Mouse (Mus musculus) bone marrow macrophage, adult 2 months (primary cell): ENCODE measurements around the gene Hsf2. TPM values are rescaled to one million over a fixed set of nuclear protein-coding genes. Genes with fewer than 3 reads are reported as not detected.
"Not testable (repeated sequence)": the region's sequence is repeated elsewhere in the genome, so short reads cannot be mapped to it uniquely, and the experiment has no call there.

Source experiments
- H3K27ac ChIP-seq: 2 replicates; pipeline ENCODE4 v1.5.1; 2012; ENCODE audit warnings: low read depth, low read length; ENCODE audit not compliant: insufficient read depth
- H3K4me1 ChIP-seq: 2 replicates; pipeline ENCODE4 v1.6.1; 2012; ENCODE audit warnings: low read length; ENCODE audit not compliant: control insufficient read depth, insufficient read depth
- H3K4me3 ChIP-seq: 2 replicates; pipeline ENCODE4 v1.5.1; 2012; ENCODE audit warnings: mild to moderate bottlenecking, low read length, moderate library complexity; ENCODE audit not compliant: insufficient read depth
- CTCF ChIP-seq: IDR thresholded peaks from 2 replicates; pipeline ENCODE4 v1.5.1; 2012; ENCODE audit warnings: low read depth, mild to moderate bottlenecking, low read length, moderate library complexity
- POLR2A ChIP-seq: IDR thresholded peaks from 2 replicates; pipeline ENCODE4 v1.6.1; 2012; ENCODE audit warnings: mild to moderate bottlenecking, low read depth, low read length, borderline replicate concordance
- polyA plus RNA-seq: library from polyadenylated mRNA; stranded (reverse); fragments of >200 nt; gene quantifications from 2 replicates; pipeline ENCODE4 v1.2.4, GENCODE M21; 2012; ENCODE audit not compliant: missing spikeins, insufficient read depth, insufficient read length

Hsf2 gene
- polyA plus RNA-seq: 22.4 and 25.5 TPM in 2 replicates

DNA sequence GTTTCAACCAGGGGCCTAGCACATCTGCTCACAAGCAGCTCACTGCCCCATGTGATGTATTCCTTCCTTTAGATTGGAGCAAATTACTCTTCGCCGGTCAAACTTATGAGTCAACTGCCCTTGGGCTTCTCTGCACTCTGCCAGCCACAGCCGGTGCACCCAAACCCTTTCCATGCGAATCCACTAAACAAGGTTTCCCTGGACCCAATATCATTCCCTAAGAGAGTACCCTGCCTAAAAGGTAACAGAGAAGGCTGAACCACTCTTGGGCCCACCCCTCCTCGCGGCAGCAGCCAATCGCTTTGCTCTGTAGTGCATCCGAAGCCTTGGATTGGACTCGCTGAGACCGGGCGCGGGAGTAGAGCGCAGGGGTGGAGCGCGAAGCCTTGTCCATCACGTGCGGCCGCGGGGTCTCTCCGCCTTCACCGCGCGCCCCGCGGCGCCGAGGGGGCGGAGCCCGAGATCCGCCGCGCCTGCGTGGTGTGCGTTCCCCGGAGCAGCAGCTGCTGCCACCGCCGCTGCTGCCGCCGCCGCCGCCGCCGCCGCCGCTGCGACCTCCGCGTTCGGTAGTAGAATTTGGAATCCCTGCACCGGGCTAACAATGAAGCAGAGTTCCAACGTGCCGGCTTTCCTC is at the start of gene Hsf2:
TSS of gene Hsf2 (plus strand) at position 478 of the 634 bp plus-strand sequence.
- H3K4me1 ChIP-seq: peaks cover 11% of the 10 kb centered on the region
- peak within 1 kb of the TSS; percentile 56 for H3K27ac ChIP-seq
- H3K4me3 ChIP-seq: peak within 1 kb of the TSS; percentile 86
- TF ChIP-seq CTCF (no peak), POLR2A (no peak)

DNA sequence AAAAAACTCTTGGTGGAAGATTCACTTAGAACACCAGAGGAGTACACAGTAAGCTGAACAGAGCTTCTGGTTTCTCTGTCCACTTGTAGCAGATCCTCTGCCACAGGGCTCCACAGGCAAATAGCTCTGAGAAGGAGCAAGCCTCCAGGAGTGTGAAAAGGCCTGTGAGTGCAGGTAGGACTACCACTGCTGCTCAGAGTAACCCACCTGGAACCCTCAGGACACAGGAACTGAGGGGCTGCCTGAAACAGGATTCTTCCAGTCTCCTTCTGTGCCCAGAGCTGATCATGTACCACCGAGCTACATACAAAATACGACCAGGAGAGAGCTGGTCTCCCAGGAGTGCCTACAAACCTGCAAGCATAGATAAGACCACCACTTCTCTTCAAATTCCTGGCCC is 48.3 kb upstream of the Hsf2 start:
- no peaks in the 10 kb centered on the region for H3K4me1 ChIP-seq
- H3K4me3 ChIP-seq: no peak overlapping the region
- TF ChIP-seq CTCF (no peak), POLR2A (no peak)
- no peak overlapping the region for H3K27ac ChIP-seq

DNA sequence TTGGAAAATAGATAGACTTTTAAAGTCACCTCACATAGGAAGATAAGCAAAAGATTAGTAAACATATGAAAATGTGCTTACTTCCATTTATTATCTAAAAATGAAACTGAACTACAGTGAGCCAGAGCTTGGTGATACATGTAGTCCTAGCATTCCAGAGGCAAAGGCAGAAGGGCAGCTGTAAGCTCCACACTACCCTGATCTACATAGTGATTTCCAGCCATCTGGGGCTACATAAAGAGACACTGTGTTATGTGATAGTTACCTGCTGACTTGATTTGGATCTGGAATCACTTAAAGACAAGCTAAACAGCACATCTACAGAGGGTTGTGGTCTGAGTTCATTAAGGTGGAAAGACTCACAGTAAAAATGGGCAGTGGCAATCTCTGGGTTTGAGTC is 45.1 kb upstream of the Hsf2 start:
- Histone ChIP-seq H3K4me3 (no peak overlapping the region), H3K4me1 (no peaks in the 10 kb centered on the region), H3K27ac (no peak overlapping the region)
- TF ChIP-seq CTCF: no peak
- no peak for TF ChIP-seq POLR2A

DNA sequence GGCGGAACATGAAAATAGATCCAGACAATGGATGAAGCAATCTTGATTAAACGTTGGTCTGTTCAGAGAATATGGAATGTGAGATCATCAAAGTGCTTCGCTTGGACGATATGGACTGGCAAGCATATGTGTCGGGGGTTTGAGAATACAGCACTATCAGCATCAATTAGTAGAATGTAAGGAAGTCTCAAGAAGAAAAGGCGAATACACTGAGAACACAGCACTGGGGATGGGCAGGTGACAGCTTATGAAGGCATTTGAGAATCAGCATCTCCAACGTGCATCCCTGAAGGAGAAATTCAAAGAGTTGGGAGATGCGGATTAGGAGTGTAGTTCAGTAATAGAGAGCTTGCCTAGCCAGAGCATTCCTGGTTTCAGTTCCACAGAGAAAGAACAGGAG is 41.8 kb upstream of the Hsf2 start:
- no peak for TF ChIP-seq POLR2A
- no peak for TF ChIP-seq CTCF
- Histone ChIP-seq H3K27ac (no peak overlapping the region), H3K4me3 (no peak overlapping the region), H3K4me1 (no peaks in the 10 kb centered on the region)

DNA sequence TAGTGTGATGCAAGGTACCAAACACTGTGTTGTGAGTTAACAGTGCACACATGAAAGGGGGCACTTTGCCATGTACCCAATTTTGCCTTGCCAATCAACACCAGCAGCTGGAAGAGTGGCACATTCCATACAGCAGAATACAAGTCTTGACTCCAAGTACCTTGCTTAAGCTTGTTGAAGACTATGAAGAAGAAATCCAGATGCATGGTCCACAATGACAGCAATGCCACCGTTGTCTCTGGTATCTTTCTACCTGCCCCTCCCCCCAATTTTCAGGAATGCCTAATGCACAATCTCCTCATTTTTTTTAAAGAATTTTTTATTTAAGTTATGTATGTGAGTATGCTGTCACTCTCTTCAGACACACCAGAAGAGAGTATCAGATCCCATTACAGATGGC is 40.5 kb upstream of the Hsf2 start:
- no peak for TF ChIP-seq CTCF
- TF ChIP-seq POLR2A: no peak

DNA sequence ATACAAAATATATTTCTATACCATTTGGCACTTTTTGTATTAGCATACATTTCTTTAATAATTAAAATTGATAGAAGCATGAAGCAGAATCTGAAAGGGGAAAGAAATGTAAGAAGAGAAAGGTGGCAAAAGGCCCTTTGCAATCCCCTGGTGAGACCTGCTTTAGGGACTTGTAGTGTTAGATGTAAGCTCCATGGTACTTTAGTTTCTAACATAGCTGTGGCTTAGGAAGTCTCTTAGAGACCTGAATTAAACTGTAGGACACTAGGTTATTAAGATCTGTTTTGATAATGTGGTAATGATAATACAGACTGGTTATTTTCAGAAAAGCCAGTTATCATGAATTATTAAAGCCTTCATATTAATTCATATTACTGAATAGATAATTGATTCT is 38.5 kb upstream of the Hsf2 start:
- H3K4me1 ChIP-seq: no peaks in the 10 kb centered on the region
- no peak for TF ChIP-seq CTCF
- no peak for TF ChIP-seq POLR2A
- no peak overlapping the region for H3K27ac ChIP-seq
- H3K4me3 ChIP-seq: no peak overlapping the region

More for the DNA sequence above, 40.5 kb upstream of the Hsf2 start:
- Histone ChIP-seq H3K4me1 (no peaks in the 10 kb centered on the region), H3K27ac (no peak overlapping the region), H3K4me3 (no peak overlapping the region)

DNA sequence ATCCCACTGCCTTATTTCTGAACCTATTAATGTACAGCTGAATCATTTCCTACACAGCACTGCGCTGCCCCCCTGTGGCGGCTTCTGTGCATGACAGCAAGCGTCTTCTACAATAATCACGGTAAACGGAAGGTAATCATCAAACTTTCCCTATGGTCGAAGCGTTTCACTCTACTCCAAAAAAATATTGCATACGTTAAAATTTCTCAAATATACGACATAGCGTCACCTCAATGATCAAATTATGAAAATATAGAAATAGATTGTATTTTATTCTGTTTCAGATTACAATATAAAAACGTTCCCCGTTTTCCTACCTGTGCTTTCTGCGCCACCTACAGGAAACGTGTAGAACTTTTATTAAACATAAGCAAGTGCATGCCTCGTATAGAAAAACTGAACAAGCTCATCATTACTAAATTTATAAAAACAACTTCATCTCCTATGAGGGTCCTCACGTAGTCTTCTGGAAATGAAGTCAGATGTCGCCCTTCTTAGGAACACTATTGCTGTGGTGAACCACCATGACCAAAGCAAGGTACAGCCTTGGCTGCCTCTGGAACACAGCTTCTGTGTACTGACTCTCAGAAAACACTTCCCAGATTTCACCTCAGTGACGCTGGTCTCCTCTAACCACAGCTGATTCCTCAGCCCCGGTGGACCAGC is 38.0 kb upstream of the Hsf2 start:
- H3K4me1 ChIP-seq: no peaks in the 10 kb centered on the region
- no peak overlapping the region for H3K4me3 ChIP-seq
- H3K27ac ChIP-seq: no peak overlapping the region
- TF ChIP-seq POLR2A (no peak), CTCF (peak; percentile 98)

DNA sequence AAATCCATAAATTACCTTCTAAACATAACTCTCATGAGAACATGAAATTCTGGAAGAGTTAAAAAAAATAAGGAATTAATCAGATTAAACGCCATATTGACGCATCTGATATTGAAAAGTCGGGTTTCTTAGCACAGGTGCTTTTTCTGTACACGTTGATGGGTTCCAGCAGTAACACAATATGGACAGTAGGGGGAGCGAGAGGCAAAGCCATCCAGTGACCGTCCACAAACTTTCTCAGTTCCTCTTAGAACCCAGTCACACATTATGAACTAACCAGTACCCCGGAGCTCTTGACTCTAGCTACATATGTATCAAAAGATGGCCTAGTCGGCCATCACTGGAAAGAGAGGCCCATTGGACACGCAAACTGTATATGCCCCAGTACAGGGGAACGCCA is 22.9 kb upstream of the Hsf2 start:
- H3K27ac ChIP-seq, H3K4me1 ChIP-seq, H3K4me3 ChIP-seq: not testable (repeated sequence)

DNA sequence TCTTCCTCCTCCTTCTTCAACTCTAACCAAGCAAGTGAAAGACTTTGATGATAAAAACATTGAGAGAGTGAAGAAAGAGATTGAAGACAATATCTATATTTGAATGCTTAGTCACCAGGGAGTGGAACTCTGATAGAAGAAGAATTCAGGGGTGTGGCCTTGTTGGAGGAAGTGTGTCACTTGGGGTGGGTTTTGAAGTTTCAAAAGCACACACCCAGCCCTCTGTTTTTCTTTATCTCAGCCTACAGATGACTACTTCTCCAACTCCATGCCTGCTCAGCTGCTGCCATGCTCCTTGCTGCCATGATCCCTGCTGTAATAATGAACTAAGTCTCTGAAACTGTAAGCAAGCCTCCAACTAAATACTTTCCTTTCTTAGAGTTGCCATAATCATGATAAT is 20.4 kb upstream of the Hsf2 start:
- no peak overlapping the region for H3K27ac ChIP-seq
- no peak for TF ChIP-seq CTCF
- H3K4me3 ChIP-seq: no peak overlapping the region
- H3K4me1 ChIP-seq: no peaks in the 10 kb centered on the region

DNA sequence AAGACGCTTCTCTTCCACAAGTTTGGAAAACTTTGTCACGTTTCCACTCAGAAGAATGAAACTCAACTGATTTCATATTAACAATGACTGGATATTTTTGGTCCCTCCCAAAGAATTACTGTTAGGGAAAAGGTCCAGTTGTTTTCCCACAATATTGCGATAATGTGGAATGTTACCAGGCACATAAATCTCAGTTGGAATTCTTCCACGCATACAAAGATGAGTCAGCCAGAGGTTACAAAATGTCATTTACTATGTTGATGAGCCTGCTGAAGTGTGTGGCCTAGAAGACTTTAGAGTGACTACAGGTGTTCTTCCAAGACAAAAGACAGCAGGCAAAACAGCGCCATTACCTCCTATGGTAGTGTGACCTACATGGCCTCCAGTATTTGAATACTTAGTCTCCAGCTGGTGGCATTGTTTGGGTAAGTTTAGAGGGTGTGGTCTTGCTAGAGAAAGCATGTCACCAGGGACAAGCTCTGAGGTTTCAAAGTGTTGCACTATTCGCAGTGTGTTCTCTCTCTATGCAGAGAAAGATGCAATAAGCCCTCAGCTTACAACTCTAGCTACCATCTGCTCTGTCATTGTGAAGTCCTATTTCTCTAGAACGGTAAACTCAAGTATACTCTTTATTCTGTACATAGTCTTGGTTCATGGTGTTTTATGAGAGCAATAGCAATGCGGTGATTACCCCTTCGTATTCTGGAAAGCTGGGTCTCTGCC is 8.9 kb upstream of the Hsf2 start:
- TF ChIP-seq CTCF (no peak), POLR2A (no peak)
- Histone ChIP-seq H3K27ac (no peak overlapping the region), H3K4me1 (peaks cover 2% of the 10 kb centered on the region; the same call in 1 of the 2 replicates), H3K4me3 (no peak overlapping the region)
